Mouse (Mus musculus) heart, adult 2 months (tissue): ENCODE measurements around the gene Gm20388.

ENCODE experiments used
- CTCF ChIP-seq: fragments of 200-600 bp; IDR thresholded peaks from 2 replicates; pipeline ENCODE4 v1.8.1; 2022; ENCODE audit warnings: antibody characterized with exemption, mild to moderate bottlenecking, moderate library complexity
- EP300 ChIP-seq: fragments of 200-500 bp; IDR thresholded peaks from 2 replicates; pipeline ENCODE4 v1.6.1; 2011; ENCODE audit warnings: low read depth, low read length, control low read depth; ENCODE audit not compliant: insufficient read depth
- POLR2A ChIP-seq: fragments of 200-500 bp; IDR thresholded peaks from 2 replicates; pipeline ENCODE4 v1.6.1; 2011; ENCODE audit warnings: mild to moderate bottlenecking, low read depth, low read length, control low read depth; ENCODE audit not compliant: insufficient read depth

- no peak for TF ChIP-seq CTCF
- TF ChIP-seq POLR2A, result no peak
- no peak for TF ChIP-seq EP300
Measured at GRCm38 (mm10) chr8:120973046-120973445, 1062.4 kb downstream of the Gm20388 start.
